Mouse (Mus musculus) cortical plate, adult 2 months (tissue): Measurements from ENCODE around the gene Zfp598.

ENCODE experiments used
- CTCF ChIP-seq: fragments of 200-500 bp; IDR thresholded peaks from 2 replicates; pipeline ENCODE4 v1.5.1; 2011; ENCODE audit warnings: mild to moderate bottlenecking, control low read depth, low read length; ENCODE audit not compliant: insufficient read depth; ENCODE audit errors: extremely low read depth
- POLR2A ChIP-seq: fragments of 200-500 bp; IDR thresholded peaks from 2 replicates; pipeline ENCODE4 v1.6.1; 2011; ENCODE audit warnings: mild to moderate bottlenecking, low read length, control low read depth; ENCODE audit not compliant: insufficient read depth; ENCODE audit errors: extremely low read depth

DNA sequence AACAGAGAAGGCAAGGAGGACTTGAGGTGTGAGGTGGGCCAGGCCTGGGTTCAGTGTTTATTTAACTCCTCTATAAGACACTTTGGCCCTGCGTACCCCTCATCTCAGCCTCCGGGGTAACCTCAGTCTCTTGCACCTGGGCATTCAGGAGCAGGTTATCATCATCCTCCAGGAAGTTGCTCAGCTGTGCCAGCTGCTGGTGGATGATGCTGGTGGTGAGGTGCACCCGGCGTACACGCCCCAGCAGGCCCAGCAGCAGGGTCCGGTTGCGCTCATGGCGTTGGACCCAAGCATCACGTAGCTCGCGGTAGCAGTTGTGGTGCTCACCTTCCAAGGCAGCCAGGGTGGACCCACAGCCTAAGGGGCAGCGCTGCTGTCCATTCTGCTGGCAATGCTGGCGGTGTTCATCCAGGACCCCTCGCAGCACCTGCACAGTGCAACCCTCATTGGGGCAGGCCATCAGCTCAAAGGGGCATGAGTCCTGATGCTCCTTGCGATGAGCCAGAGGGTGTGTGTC lies 46.7 kb downstream of the Zfp598 start:
- TF ChIP-seq POLR2A (no peak), CTCF (no peak)
